Mouse (Mus musculus) kidney, postnatal 25 days (tissue): ENCODE results near the gene Cldn7.
"Not testable (repeated sequence)": the region's sequence is repeated elsewhere in the genome, so short reads cannot be mapped to it uniquely, and the experiment has no call there.

Experiments used
- DNase-seq, 2 experiments: peaks; one replicate each; pipeline ENCODE4 v3.0.0; 2021; ENCODE audit warnings: mixed read lengths in 2 of 2

The Cldn7 gene

DNA sequence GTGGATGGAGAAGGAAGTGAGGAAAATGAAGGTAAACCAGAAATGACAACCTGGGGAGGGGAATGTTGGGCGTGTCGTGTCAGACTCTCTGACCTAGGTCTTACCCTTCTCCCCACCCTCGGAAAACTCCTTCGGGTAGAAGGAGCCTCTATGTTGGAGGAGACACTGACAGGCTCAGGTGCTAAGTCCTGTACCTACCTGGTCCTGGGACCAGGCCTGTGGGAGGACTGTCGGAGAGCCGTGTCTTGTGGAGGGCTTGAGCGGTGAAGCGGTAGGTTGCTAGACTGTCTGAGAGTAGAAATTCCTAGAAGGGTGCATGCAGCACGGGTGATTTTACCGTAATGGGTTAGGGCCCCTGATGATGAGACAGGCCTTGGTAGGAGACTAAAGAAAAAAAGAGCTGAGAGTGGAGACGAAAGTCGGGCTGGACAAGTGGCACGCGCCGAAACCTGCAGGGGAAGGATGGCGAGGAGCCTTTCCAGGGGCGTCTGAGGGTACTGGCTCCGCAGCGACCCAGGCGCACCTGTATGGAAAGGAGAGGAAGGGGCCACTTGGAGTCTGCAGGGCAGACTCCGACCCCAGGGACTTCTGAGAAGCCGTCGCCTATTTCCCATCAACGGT lies at the start of gene Cldn7:
Gene Cldn7, plus strand, starts transcription at position 130 of the 621 bp plus-strand sequence.
- no peak for DNase-seq

DNA sequence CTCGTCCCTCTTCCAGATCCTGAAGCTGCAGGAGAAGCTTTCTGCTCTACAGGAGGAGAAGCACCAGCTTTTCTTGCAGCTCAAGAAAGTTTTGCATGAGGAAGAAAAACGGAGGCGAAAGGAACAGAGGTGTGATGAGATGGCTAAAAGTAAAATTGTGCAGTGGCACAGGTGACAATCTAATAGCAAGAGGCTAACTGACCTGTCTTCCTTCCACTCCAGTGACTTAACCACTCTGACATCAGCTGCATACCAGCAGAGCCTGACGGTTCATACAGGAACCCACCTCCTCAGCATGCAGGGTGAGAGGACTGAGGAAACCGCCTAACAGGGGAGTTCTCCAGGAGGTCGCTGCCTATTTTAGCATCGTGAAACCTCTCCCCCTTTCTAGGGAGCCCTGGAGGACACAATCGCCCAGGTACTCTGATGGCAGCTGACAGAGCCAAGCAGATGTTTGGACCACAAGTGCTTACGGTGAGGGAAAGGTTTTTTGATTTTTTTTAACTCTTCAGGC lies 49.6 kb upstream of the Cldn7 start:
- no peak for DNase-seq

DNA sequence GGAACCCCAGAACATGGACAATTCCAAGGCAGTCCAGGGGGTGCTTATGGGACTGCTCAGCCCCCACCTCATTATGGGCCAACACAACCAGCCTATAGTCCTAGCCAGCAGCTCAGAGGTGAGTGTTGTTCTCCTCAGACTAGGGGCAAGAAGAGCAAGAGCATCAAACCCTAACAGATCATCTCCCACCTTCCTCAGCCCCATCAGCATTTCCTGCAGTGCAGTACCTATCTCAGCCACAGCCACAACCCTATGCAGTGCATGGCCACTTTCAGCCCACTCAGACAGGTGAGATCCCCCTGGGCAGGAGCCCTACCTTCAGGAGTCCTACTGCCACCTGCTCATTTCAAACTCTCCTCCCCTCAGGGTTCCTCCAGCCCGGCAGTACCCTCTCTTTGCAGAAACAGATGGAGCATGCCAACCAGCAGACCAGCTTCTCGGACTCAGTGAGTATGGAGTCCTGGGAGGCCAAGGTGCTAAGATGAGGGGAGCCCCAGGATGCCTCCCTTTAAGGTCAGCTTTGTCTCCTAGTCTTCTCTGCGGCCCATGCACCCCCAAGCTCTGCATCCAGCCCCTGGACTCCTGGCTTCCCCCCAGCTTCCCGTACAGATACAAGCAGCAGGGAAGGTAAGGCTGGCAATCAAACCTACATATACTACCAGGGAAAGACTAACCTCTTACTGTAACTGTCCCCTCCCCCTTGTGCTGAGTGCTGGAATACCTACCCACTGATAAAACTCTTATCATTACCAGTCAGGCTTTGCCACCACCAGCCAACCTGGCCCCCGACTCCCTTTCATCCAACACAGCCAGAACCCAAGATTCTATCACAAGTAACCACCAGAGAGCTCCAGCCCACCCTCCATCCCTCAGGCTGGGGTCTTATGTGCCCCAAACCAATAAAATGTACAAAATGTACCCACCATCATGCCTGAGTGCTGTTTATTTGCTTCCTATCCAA lies 48.6 kb upstream of the Cldn7 start:
- no peak for DNase-seq

DNA sequence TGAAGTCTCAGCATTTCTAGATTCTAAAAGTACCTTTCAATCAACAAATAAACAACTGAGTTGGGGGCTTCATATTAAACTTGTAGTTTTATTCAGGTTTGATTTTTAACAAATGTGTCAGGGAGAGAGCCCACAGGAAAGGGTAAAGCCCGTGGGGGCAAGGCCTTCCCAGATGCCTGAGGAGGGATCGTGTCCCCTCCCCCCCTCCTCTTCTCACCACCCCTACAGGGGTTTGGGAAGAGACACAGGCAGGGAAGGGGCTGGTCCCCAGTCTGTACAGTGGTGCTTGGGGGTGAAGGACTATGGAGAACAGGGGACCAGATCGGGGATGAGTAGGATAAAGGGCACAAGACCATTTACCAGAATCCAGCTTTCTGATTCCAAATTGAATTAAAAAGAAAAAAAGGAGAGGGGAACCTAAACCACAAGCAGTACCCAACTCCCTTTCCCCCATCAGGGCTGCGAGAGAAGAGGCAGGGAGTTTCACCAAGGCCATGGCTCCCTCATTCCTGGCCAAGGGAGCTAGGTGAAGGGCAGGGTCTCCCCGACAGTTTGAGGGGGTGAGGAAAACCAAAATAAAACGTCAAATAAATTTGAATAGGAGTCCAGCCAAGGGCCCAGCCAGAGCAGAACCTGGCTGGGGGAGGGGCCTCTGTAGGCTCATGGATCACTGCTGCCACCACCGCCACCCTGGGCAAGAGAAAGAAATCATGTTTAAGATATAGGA lies 47.8 kb upstream of the Cldn7 start:
- not testable (repeated sequence) for DNase-seq

DNA sequence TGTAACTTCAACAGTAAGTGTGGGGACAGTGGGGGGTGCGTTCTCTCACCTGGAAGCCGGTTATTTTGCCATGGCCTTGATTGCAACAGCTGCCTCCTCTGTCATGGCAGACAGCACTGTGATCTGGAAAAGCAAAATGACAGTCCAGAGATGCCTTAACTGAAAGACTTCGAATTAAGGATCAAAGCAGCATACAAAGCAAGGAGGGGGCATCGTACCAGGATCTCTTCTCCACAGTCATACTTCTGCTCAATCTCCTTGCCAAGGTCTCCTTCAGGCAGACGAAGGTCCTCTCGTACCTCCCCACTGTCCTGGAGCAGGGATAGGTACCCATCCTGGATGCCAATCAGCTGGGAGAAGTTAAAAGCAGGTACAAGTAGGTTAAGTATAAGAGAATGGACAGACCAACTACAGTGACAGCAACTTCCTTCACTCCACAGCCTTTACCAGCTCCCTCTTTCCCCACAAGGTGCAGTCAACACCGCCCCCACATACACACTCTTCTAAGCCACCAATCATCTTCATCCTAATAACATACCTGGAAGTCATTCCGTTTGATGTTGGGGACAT lies 47.1 kb upstream of the Cldn7 start:
- no peak for DNase-seq

DNA sequence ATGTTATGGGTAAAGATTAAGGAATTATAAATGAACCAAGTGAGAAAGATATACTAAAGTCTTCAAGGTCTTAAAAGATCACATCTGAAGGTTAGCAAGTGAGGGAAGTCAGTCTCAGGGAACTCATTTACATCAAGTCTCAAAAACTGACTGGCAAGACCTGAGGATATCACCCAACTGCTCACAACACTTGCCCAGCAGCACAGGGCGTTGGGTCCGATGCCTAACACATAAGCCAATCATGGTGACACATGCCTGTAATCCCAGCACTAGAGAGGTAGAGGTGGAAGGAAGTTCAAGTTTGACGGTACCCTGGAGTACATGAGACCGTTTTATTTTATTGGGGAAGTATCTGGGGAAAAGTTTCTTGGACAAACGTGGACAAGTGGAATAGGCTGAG lies 46.5 kb upstream of the Cldn7 start:
- DNase-seq, result no peak

DNA sequence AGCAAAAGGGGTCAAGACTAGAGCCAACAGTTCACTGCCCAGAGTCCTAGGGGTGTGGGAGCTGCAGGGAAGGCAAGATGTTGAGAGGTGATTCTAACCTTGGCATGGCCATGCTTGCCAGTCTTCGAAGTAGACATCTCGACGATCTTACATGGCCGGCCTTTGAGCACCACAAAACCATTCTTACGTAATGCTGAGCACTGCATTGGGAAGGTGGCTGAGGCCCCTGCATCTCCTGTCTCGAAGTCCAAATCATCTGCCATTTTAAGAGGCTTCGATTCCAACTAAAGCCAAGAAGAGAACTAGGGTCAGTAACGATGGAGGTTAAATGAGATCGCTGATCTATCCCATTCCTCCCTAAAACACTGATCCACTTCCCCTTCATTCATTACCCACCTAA lies 45.5 kb upstream of the Cldn7 start:
- DNase-seq, result no peak

DNA sequence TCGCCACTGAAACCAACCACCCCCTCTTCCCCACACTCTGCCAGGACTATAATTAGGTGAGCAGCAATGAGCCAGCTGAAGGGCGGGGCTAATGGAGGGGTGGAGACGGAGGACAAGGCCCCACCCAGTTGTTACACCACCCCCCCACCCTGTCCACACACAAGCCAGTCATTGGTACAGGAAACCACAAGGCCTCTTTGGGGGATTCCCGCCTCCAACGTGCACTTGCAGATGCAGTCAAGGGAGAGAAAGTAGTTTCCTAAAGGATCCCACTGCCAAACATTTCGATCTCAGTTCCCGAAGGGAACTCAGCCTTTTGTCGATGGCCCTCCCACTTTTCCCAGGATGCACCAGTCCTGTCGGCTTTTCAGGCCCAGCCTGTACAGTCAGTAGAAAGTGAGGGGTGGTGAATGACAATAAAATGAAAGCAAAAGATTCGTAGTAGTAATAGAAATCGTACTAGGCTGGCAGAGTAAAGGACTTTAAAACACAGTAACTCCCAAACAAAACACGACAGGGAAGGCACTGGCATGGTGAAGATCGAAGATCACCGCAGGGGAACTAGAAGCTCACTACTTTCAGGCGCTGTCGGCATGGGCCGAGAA lies 44.8 kb upstream of the Cldn7 start:
- peak; percentile 90 to 94 for DNase-seq

DNA sequence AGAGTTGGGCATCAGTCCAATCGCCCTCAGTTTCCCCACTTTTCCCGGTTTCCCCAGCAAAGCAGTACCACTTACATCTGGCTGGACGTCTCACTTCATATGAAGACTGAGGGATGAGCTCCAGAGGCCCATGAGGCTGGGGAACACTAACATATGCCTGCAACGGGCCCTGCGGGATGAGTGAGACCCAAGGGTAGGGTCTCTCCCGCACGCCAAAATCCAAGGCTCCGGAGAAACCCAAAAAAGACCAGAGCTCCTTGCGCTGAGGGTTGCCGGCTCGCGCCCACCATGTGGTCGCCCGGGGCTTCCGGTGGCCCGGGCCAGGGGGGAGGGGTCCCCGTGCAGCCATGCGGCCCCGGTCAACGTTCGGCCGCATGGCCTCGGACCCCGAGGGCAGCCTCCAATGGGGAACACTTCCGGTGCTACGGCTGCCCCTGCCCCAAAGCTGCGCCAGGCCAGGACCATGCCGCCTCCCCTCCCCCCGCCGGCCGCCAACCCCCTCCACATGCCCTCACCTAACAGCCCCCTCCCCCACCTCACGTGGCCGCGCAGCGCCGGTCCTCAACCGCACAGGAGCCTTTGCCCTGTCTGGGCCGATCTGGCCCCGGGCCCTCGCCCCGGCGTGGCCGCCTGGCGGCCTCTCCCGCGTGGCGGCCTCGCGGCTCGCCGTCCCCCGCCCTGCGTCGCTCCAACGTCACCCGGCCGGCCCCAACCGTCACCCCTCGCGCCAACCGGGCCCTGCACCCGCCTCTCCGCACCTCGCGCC lies 44.1 kb upstream of the Cldn7 start:
- DNase-seq, result peak; percentile 62 to 90

DNA sequence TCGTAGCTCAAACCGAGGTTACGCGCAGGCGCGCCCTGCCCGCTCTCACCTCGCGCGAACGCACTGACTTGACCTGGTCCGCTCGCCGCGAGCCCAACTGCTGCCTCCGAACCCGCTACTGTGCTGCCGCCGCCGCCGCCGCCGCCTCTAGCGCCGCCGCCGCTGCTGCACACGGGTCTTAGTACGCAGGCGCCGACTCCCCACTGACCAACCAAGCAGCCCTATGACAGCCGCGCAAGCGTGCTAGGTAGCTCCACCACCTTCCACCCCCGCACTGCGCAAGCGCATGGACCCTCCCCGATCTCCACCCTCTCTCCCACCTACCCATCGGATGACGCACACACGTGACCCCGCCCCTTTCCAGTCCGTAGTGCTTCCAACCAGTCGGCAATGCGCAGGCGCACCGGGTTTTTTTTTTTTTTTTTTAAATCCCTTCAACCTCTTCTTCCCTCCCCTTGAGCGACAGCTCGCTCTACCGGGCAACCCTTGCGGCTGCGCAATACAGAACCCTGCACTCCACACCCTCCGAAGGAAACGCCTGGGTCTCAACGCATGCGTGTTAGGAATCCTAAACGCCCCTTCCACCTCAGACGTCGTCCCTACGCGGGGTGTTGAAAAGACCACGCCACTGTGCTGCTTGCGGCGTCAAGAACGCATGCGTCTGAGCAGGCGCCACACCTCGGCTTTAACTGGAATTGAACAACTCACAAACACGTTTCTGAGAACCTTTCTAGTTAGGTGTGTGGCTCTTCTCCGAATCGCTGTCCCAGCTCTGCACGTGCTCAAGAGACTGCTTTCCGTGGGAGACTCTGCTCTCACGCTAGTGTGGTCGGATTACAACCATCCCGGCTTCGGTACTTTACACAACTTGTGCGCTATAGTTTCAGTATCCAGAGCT lies 43.2 kb upstream of the Cldn7 start, which contains the start of gene Eif5a:
Gene Eif5a, minus strand, starts transcription at position 845 of the 898 bp plus-strand sequence.
- DNase-seq, result peak; percentile 100

DNA sequence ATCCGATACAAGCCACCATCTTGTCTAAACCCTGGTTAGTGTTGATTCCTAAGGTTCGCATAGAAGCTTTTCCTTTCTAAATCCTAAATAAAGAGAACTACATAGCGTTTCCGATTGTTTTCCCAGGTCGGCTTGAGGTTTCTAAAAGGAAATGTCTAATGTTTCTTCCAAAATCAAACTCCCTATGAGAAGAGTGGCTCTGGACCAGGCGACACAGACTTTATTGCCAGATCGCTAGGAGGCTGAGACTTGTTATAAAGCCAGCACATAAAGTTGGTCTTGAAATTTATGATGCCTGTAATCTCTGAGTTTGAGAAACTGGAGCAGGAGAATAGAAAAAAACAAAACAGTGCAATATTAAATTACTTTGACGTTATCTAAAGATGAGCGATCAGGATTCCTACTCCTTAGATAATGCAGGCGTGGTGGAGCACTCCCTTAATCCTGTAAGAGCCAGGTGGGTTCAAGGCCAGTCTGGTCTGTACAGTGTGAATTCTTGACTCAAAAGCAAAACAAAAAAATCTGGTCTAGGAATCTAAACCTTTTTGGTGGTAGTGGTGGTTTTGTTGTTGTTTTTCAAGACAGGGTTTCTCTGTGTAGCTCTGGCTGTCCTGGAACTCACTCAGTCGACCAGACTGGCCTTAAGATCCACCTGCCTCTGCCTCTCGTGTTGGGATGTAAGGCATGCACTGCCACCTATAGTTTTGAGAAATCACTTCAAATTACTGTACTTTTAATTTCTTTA lies 42.4 kb upstream of the Cldn7 start:
- DNase-seq, result no peak

DNA sequence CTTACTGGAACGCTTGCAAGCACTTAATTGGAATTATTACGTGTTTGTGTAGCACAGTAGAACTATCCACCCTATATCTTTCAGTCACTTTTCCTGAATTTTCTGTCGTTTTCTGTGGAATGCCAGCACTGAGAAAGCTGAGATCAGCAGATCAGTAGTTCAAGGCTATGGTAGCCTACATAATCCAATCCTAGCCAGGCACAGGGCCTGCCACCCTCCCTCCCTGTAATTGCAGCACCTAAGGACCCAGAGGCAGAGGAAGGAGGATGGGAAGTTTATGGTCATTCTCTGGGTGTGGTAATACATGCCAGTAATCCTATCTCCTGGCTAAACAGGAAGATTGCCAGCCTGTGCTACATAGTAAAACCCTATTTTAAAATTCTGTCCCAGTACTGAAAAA lies 41.8 kb upstream of the Cldn7 start:
- no peak for DNase-seq

DNA sequence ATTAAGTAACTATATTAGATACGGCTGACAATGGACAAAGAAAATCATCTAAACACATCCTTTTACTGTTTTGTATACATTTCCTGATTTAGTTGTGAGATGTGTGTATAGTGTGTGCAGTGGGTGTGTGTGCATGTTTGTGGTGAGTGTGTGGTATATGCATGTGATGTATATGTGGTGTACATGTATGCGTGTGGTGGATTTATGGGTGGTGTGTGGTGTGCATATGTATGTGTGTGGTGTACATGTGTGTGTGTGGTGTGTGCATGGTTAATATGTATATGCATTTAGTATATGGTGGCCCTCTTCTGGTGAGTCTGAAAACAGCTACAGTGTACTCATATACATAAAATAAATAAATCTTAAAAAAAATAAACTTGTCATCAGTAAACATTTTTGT lies 37.1 kb upstream of the Cldn7 start:
- DNase-seq, result no peak

DNA sequence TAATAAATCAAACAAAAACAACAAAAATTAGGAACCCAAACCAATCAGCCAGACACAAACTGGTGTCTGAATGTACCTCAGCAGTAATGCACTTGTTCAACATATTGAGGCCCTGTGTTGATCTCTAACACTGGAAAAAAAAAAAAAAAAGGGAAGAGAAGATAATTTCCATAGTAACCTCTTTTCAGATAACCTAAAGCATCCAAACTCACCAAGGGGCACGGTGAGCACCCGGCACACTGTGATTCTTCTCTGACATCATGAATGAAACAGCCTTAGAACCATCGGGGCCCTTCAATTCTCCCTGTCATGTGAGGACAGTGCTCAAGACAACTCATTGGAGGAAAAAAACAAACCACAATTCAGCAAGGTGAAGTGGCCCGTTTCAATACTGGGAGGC lies 34.9 kb upstream of the Cldn7 start:
- no peak for DNase-seq

DNA sequence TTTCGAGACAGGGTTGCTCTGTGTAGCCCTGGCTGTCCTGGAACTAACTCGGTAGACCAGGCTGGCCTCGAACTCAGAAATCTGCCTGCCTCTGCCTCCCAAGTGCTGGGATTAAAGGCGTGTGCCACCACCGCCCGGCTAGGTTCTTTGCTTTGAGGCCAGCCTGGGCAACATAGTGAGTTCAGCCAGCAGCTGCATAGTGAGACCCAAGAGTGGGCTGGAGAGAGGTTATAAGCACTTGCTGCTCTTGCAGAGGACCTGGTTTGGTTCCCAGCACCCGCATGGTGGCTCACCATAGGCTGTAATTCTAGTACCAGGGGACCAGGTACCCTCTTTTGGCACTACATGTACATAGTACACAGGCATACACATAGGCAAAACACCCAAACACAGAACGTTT lies 34.4 kb upstream of the Cldn7 start:
- DNase-seq, result not testable (repeated sequence)

DNA sequence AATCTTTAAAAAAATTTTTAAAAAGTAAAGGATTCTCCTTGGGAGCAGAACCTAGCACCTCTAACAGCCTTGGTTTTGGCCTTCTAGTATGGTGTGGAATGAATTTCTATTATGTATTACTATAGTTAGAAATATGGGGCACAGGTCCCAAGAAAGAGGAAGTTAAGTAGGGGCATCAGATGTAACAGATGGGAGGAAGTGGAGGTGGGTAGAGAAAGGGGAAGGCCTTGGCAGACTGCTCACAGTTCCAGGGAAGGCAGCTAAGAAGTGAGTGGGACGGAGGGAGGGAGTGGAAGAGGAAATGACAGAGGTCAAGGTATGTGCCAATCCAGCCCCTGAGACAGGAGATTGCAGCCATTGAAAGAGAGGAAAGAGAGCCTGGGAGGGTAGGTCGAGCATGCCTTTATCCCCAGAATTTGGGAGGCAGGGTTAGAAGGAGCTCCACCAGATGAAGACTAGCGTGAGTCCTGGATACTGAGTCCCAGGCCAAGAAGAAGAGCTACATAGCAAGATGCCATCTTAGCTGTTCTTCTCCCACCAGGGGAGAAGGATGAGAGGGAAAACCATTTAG lies 33.5 kb upstream of the Cldn7 start:
- DNase-seq, result no peak

DNA sequence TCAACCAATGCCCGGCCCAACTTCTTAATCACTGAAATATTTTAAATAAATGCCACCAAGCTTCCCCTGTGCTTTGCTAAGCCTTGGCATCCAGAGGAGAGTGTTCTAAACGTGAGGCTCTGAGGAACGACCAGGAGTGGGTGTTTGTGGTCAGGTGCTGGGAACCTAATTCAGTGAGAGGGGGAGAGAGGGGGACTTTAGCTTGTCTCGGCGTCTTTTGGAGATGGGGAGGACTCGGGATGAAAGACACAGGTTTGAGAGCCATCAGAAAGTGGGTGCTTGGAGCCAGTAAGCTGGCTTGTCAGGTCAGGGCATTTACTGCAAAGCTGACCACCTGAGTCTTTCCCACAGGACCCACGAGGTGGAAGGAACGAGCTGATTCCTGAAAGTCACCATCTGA lies 32.8 kb upstream of the Cldn7 start:
- DNase-seq, result no peak

DNA sequence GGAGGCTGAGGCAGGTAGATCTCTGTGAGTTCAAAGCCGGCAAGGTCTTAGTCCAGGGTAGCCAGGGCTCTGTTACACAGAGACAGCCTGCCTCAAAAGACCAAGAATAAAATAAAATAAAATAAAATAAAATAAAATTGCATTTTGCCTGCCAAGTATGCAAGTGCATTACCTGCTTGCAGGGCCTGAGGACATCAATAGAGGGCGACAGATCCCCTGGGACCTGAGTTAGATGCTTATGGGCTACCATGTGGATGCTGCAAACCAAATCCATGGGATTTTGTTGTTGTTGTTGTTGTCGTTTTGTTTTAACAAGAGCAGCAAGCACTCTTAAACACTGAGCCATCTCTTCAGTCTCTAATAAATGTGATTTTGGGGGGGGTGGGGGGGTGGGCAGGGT lies 32.3 kb upstream of the Cldn7 start:
- DNase-seq, result peak in 1 of 2 experiments; percentile 42

DNA sequence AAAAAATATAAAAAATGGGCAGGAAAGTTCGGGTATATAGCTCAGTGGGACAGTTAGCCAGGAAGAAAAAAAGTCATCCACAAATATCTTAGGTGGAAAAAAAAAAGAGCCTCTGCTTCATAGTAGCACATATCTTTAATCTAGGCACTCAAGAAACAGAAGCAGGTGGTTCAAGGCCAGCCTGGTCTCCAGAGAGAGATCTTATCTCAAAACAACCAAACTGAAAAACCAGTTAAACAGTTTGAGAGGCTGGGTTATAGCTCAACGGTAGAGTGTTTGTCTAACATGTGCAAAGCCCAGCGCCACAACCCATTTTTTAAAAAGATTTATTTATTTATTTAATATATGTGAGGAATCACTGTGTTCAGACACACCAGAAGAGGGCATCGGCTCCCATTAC lies 31.5 kb upstream of the Cldn7 start:
- DNase-seq, result no peak
